Mouse (Mus musculus) liver, adult 2 months (tissue): Measurements from ENCODE around the gene Gm20924.
"Not testable (repeated sequence)": the region's sequence is repeated elsewhere in the genome, so short reads cannot be mapped to it uniquely, and the experiment has no call there.

Experiments
- CTCF ChIP-seq: fragments of 200-500 bp; IDR thresholded peaks from 2 replicates; pipeline ENCODE4 v1.5.1; 2011; ENCODE audit warnings: low read depth, low read length, control low read depth
- POLR2A ChIP-seq: fragments of 200-500 bp; IDR thresholded peaks from 2 replicates; pipeline ENCODE4 v1.6.1; 2011; ENCODE audit warnings: low read length, control low read depth; ENCODE audit not compliant: insufficient read depth; ENCODE audit errors: extremely low read depth

DNA sequence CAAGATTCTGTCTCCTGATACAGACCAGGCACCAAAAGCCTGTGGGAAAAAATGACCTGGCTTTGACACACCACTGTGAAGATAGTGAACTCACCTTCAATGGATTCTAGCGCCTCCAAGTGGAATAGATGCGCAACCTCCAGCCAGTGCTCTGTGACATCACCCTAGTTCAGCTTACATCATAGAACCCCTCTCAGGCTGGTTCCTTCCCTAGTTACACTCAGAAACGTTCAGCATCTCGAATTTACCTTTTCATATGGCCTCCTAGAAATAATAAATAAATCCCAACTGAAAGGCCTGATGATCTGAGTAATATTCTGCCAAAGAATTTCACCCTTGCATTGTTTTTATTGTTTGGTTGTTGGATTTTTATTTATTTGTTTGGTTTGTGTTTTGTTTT lies at the start of gene Gm20924:
- not testable (repeated sequence) for TF ChIP-seq POLR2A, CTCF
